Mouse (Mus musculus) heart, postnatal 0 days (tissue): Measurements from ENCODE around the gene Myo6. TPM values are rescaled to one million over a fixed set of nuclear protein-coding genes. Genes with fewer than 3 reads are reported as not detected.

ENCODE experiments used
- ATAC-seq: fragments of 200-750 bp; cut with Nextera tagmentation; 2 replicates; pipeline ENCODE4 v1.8.0; 2017; ENCODE audit warnings: low read depth, moderate number of reproducible peaks, moderate library complexity; ENCODE audit not compliant: insufficient read depth
- DNase-seq: peaks from one replicate; pipeline ENCODE4 v3.0.0-alpha.2; 2016; ENCODE audit warnings: low spot score
- H3K27ac ChIP-seq: fragments of 300-500 bp; sonication (generic); 2 replicates; pipeline ENCODE4 v1.5.1; 2014; ENCODE audit warnings: low read depth, mild to moderate bottlenecking
- H3K27me3 ChIP-seq: fragments of 300-500 bp; sonication (generic); 2 replicates; pipeline ENCODE4 v1.6.1; 2014; ENCODE audit warnings: low read length, mixed read lengths; ENCODE audit not compliant: control insufficient read depth, insufficient read depth
- H3K36me3 ChIP-seq: fragments of 300-500 bp; sonication (generic); replicated peaks from 2 replicates; pipeline ENCODE4 v1.6.1; 2014; ENCODE audit warnings: low read length, mixed read lengths; ENCODE audit not compliant: control insufficient read depth, insufficient read depth
- H3K4me1 ChIP-seq: fragments of 300-500 bp; sonication (generic); 2 replicates; pipeline ENCODE4 v1.6.1; 2014; ENCODE audit warnings: antibody characterized with exemption; ENCODE audit not compliant: control insufficient read depth, insufficient read depth
- H3K4me2 ChIP-seq: fragments of 300-500 bp; sonication (generic); 2 replicates; pipeline ENCODE4 v1.6.1; 2014; ENCODE audit warnings: low read depth, mild to moderate bottlenecking, low read length, moderate library complexity
- H3K4me3 ChIP-seq: fragments of 300-500 bp; sonication (generic); 2 replicates; pipeline ENCODE4 v1.5.1; 2014; ENCODE audit warnings: low read depth, low read length
- H3K9ac ChIP-seq: fragments of 300-500 bp; sonication (generic); replicated peaks from 2 replicates; pipeline ENCODE4 v1.6.1; 2014; ENCODE audit warnings: low read depth, low read length, mixed read lengths
- H3K9me3 ChIP-seq: fragments of 300-500 bp; sonication (generic); replicated peaks from 2 replicates; pipeline ENCODE4 v1.6.1; 2016; ENCODE audit warnings: low read length; ENCODE audit not compliant: control insufficient read depth
- CTCF ChIP-seq: IDR thresholded peaks from 2 replicates; pipeline ENCODE4 v1.5.1; 2016; ENCODE audit warnings: antibody characterized with exemption, control low read depth, low read depth
- EP300 ChIP-seq: IDR thresholded peaks from 2 replicates; pipeline ENCODE4 v1.6.1; 2016; ENCODE audit warnings: antibody characterized with exemption, low read depth
- WGBS: fragments of 180-500 bp; shearing (Covaris S2); extraction: QIAGEN DNeasy Blood & Tissue Kit; methylation state at CpG from one replicate; pipeline ENCODE4 v1.1.7; 2014; 5-methylcytosine and 5-hydroxymethylcytosine counted together
- polyA plus RNA-seq: library from polyadenylated mRNA; unstranded; fragments of >200 nt; fragmentation: Nextera tagmentation; extraction: Ambion mirVana; gene quantifications from 2 replicates; pipeline ENCODE4 v1.2.1, GENCODE M21; 2015
- total RNA-seq: library from RNA; depleted of rRNA; stranded (reverse); fragments of >200 nt; gene quantifications from 2 replicates; pipeline ENCODE4 v1.2.3, GENCODE M21; 2014; ENCODE audit warnings: low replicate concordance; rRNA removed

Gene Myo6
- total RNA-seq (7.6 and 13.2 TPM in 2 replicates), polyA plus RNA-seq (7.1 and 7.6 TPM in 2 replicates)

DNA sequence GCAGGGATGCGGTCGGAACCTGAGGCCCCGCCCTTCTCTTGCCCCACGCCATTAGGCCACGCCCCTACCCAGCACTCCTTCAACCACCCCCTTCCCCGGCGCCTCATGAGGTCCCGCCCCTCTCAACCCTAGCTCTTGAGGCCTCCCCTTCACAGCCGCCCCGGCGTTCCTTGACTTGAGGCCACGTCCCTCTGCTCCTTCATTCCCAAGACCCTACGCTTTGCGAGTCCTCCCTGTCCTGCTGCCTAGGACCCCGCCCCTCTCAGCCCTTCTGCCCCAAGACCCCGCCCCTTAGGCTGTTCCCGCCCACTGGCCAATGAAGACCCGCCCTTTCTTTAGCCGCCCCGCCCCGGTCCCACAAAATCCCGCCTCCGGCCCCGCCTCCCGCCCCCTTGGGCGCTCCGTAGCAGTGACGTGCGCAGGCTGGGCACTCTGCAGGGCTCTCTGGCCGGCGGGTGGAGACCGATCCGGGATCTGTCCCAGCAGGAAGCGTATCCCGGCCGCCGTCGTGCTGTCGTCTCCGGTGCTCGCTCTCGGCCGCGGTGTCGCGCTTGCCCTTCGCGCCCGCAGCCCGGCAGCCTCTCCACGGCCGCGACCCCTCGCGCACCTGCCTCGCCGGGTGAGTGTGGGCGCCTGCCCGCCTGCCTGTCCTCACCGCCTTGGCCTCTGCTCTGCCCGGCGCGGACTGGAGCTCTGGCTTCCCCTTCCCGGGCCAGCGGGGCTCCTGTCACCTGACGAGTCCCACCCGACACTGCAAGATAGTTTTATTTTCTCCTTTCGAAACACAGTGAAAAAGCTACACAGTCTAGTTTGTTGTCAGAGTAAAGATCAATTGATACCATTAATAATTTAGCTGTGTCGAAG lies at the start of gene Myo6:
Myo6 (plus strand) TSS at position 421 of the 864 bp plus-strand sequence.
- Histone ChIP-seq H3K4me3 (peak within 1 kb of the TSS; percentile 81), H3K9me3 (no peaks in the 10 kb centered on the region), H3K36me3 (no peaks in the 10 kb centered on the region), H3K27me3 (no peaks in the 10 kb centered on the region), H3K9ac (peak within 1 kb of the TSS; percentile 82), H3K4me1 (no peaks in the 10 kb centered on the region), H3K4me2 (peak within 1 kb of the TSS; percentile 59), H3K27ac (peak within 1 kb of the TSS; percentile 95)
- peak; percentile 98 for ATAC-seq
- under 1% methylated on average over 67 of the region's 69 CpGs for WGBS
- peak; percentile 93 for DNase-seq
- no peak for TF ChIP-seq EP300
- TF ChIP-seq CTCF, result no peak

DNA sequence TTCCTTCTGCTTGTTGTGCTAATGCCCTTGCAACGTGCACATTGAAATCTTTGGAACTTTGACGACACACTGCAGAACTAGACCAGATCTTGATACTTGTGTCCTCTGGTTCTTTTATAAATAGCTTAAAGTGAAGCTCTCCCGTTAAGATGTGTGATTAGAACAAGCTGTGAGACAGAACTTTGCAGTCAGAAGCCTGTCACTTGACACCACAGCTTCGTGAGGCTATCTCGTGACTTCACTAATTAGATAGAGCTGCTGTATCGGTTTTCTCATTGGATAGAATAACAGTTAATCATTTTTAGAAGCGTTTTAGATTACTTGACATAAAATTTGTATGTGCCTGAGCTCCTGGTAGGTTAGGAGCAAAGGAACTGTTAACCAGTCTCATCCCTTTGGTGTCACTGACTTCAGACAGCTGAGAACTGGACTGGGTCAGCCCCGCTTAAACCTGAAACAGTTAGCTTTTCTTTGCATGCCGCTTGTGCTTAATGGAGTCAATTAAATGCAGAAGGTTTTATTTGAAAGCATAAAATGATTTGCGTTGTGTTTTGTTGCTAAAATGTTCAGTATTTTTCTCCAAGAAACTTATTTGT lies 18.7 kb upstream of the Myo6 start:
- peak; percentile 44; the same call in 1 of the 2 replicates for ATAC-seq
- Histone ChIP-seq H3K9ac (no peak overlapping the region), H3K9me3 (no peaks in the 10 kb centered on the region), H3K27me3 (no peaks in the 10 kb centered on the region), H3K4me3 (no peak overlapping the region), H3K36me3 (peaks cover 47% of the 10 kb centered on the region), H3K4me2 (no peak overlapping the region), H3K4me1 (no peaks in the 10 kb centered on the region), H3K27ac (peak overlapping the region; percentile 12)
- DNase-seq, result no peak
- WGBS, result 42% methylated on average over 10 of the region's 10 CpGs
- TF ChIP-seq CTCF, result no peak
- TF ChIP-seq EP300, result no peak

DNA sequence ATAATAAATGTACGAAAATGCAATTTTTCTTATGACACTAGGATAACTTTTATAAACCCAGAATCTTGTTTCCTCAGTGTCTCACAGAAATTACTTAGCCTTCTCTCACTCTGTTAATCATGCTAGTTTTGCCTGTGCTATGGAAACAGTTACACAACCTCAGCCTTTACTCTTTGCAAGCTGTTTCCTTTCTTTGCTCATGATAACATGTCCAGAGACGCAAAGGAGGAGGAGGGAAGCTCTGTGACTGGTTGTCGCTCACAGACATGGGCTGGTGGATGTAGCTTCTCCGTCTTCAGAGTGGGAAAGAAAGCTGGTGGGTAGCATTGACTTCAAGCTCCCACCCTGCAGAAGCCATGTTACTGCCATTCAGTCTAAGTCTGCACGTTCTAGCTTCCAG lies 15.2 kb upstream of the Myo6 start:
- TF ChIP-seq EP300, result no peak
- no peak for TF ChIP-seq CTCF
- DNase-seq, result no peak
- H3K4me2 ChIP-seq, result no peak overlapping the region
- H3K9me3 ChIP-seq, result no peaks in the 10 kb centered on the region
- H3K4me1 ChIP-seq, result no peaks in the 10 kb centered on the region
- no peak for ATAC-seq
- H3K27ac ChIP-seq, result no peak overlapping the region
- H3K27me3 ChIP-seq, result no peaks in the 10 kb centered on the region
- no peak overlapping the region for H3K9ac ChIP-seq
- no peak overlapping the region for H3K4me3 ChIP-seq
- WGBS, result 75% methylated on average over 5 of the region's 5 CpGs
- H3K36me3 ChIP-seq, result peaks cover 16% of the 10 kb centered on the region

DNA sequence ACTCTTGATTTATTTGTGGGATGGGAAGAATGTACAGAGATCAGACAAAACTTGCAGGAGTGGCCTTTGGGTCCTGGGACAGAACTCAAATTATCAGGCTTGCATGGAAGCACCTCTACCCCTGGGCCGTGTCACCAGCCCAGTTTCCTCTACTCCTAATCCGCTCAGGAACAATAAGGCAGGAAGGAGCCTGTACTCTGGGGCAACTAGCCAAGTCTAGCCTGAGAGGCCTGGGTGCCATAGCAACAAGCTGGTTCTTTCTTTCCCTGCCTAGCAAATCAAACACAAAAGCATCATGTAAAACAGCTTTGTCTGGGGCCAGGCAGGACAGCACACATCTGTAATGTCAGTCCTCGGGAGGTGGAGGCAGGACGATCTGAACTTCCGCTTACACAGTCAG lies 9.6 kb upstream of the Myo6 start:
- WGBS, result 72% methylated on average over 5 of the region's 5 CpGs
- H3K4me2 ChIP-seq, result no peak overlapping the region
- H3K4me3 ChIP-seq, result no peak overlapping the region
- peak; percentile 67; the same call in 1 of the 2 replicates for ATAC-seq
- H3K4me1 ChIP-seq, result no peaks in the 10 kb centered on the region
- H3K9ac ChIP-seq, result no peak overlapping the region
- no peak overlapping the region for H3K27ac ChIP-seq
- H3K9me3 ChIP-seq, result no peaks in the 10 kb centered on the region
- H3K36me3 ChIP-seq, result no peaks in the 10 kb centered on the region
- no peak for TF ChIP-seq CTCF
- no peak for TF ChIP-seq EP300
- H3K27me3 ChIP-seq, result no peaks in the 10 kb centered on the region
- DNase-seq, result peak; percentile 45

GRCm38 (mm10) chr9:80156780-80157179 lies 8.1 kb upstream of the Myo6 start:
- Histone ChIP-seq H3K27me3 (no peaks in the 10 kb centered on the region), H3K36me3 (no peaks in the 10 kb centered on the region), H3K4me2 (no peak overlapping the region), H3K4me3 (no peak overlapping the region), H3K27ac (no peak overlapping the region), H3K9me3 (no peaks in the 10 kb centered on the region), H3K9ac (no peak overlapping the region), H3K4me1 (no peaks in the 10 kb centered on the region)
- ATAC-seq (no peak), DNase-seq (no peak)
- TF ChIP-seq EP300 (no peak), CTCF (no peak)
- WGBS, result 85% methylated on average over 5 of the region's 5 CpGs
